Mouse (Mus musculus): ENCODE data around the gene Tbc1d1. TPM values are rescaled to one million over a fixed set of nuclear protein-coding genes. Genes with fewer than 3 reads are reported as not detected.
A peak's percentile ranks its signal among the peaks of the same experiment; 100 is the strongest.

Tbc1d1 gene
- polyA plus RNA-seq, 1 experiment, result 23.8 TPM

- TF ChIP-seq POLR2A (IDR thresholded peaks at IDR 0.05; ENCODE audit: borderline replicate concordance, low read depth, low read length), result no peak
- no peak for TF ChIP-seq CTCF (IDR thresholded peaks at IDR 0.05; ENCODE audit: low read depth, low read length)
- no peak overlapping the region for H3K4me3 ChIP-seq (ENCODE audit: insufficient read depth, low read length)
- H3K4me1 ChIP-seq (ENCODE audit: control insufficient read depth, insufficient read depth, low read length), result peaks cover 6% of the 10 kb centered on the region
- no peak overlapping the region for H3K27ac ChIP-seq (ENCODE audit: insufficient read depth, low read depth, low read length)
These were observed 15.9 kb upstream of the Tbc1d1 start for GRCm38 (mm10) chr5:64140202-64140601.

GRCm38 (mm10) chr5:64144315-64144714, 11.8 kb upstream of the Tbc1d1 start:
- Histone ChIP-seq H3K4me1 (ENCODE audit: control insufficient read depth, insufficient read depth, low read length) (peaks cover 6% of the 10 kb centered on the region), H3K27ac (ENCODE audit: insufficient read depth, low read depth, low read length) (no peak overlapping the region), H3K4me3 (ENCODE audit: insufficient read depth, low read length) (no peak overlapping the region)
- TF ChIP-seq CTCF (IDR thresholded peaks at IDR 0.05; ENCODE audit: low read depth, low read length) (no peak), POLR2A (IDR thresholded peaks at IDR 0.05; ENCODE audit: borderline replicate concordance, low read depth, low read length) (no peak)

- Histone ChIP-seq H3K4me3 (ENCODE audit: insufficient read depth, low read length) (no peak overlapping the region), H3K4me1 (ENCODE audit: control insufficient read depth, insufficient read depth, low read length) (no peaks in the 10 kb centered on the region; the same call in 1 of the 2 replicates), H3K27ac (ENCODE audit: insufficient read depth, low read depth, low read length) (no peak overlapping the region)
- no peak for TF ChIP-seq POLR2A (IDR thresholded peaks at IDR 0.05; ENCODE audit: borderline replicate concordance, low read depth, low read length)
- no peak for TF ChIP-seq CTCF (IDR thresholded peaks at IDR 0.05; ENCODE audit: low read depth, low read length)
These were observed 9.6 kb upstream of the Tbc1d1 start for GRCm38 (mm10) chr5:64146384-64147005.

GRCm38 (mm10) chr5:64149184-64150127, 6.6 kb upstream of the Tbc1d1 start:
- peak overlapping the region; percentile 25 for H3K4me3 ChIP-seq (ENCODE audit: insufficient read depth, low read length)
- no peak for TF ChIP-seq CTCF (IDR thresholded peaks at IDR 0.05; ENCODE audit: low read depth, low read length)
- TF ChIP-seq POLR2A (IDR thresholded peaks at IDR 0.05; ENCODE audit: borderline replicate concordance, low read depth, low read length), result no peak

GRCm38 (mm10) chr5:64153319-64153718, 2.8 kb upstream of the Tbc1d1 start:
- Histone ChIP-seq H3K4me3 (ENCODE audit: insufficient read depth, low read length) (no peak overlapping the region), H3K27ac (ENCODE audit: insufficient read depth, low read depth, low read length) (no peak overlapping the region), H3K4me1 (ENCODE audit: control insufficient read depth, insufficient read depth, low read length) (peaks cover 8% of the 10 kb centered on the region)
- TF ChIP-seq POLR2A (IDR thresholded peaks at IDR 0.05; ENCODE audit: borderline replicate concordance, low read depth, low read length) (no peak), CTCF (IDR thresholded peaks at IDR 0.05; ENCODE audit: low read depth, low read length) (no peak)

More at GRCm38 (mm10) chr5:64149184-64150127, 6.6 kb upstream of the Tbc1d1 start:
- Histone ChIP-seq H3K4me1 (ENCODE audit: control insufficient read depth, insufficient read depth, low read length) (no peaks in the 10 kb centered on the region; the same call in none of the 2 replicates), H3K27ac (ENCODE audit: insufficient read depth, low read depth, low read length) (no peak overlapping the region)

GRCm38 (mm10) chr5:64156579-64156978, 474 bp downstream of the Tbc1d1 start:
- TF ChIP-seq POLR2A (IDR thresholded peaks at IDR 0.05; ENCODE audit: borderline replicate concordance, low read depth, low read length), result no peak
- TF ChIP-seq CTCF (IDR thresholded peaks at IDR 0.05; ENCODE audit: low read depth, low read length), result no peak
- Histone ChIP-seq H3K4me3 (ENCODE audit: insufficient read depth, low read length) (peak overlapping the region; percentile 10), H3K4me1 (ENCODE audit: control insufficient read depth, insufficient read depth, low read length) (peaks cover 13% of the 10 kb centered on the region), H3K27ac (ENCODE audit: insufficient read depth, low read depth, low read length) (no peak overlapping the region)

- no peak overlapping the region for H3K4me3 ChIP-seq (ENCODE audit: insufficient read depth, low read length)
- TF ChIP-seq POLR2A (IDR thresholded peaks at IDR 0.05; ENCODE audit: borderline replicate concordance, low read depth, low read length), result no peak
- TF ChIP-seq CTCF (IDR thresholded peaks at IDR 0.05; ENCODE audit: low read depth, low read length), result no peak
- H3K4me1 ChIP-seq (ENCODE audit: control insufficient read depth, insufficient read depth, low read length), result peaks cover 13% of the 10 kb centered on the region
- H3K27ac ChIP-seq (ENCODE audit: insufficient read depth, low read depth, low read length), result no peak overlapping the region
These were observed 1.8 kb downstream of the Tbc1d1 start for GRCm38 (mm10) chr5:64157926-64158325.

- Histone ChIP-seq H3K4me1 (ENCODE audit: control insufficient read depth, insufficient read depth, low read length) (peaks cover 13% of the 10 kb centered on the region), H3K27ac (ENCODE audit: insufficient read depth, low read depth, low read length) (no peak overlapping the region), H3K4me3 (ENCODE audit: insufficient read depth, low read length) (no peak overlapping the region)
- TF ChIP-seq CTCF (IDR thresholded peaks at IDR 0.05; ENCODE audit: low read depth, low read length) (no peak), POLR2A (IDR thresholded peaks at IDR 0.05; ENCODE audit: borderline replicate concordance, low read depth, low read length) (no peak)
These were observed 2.4 kb downstream of the Tbc1d1 start for GRCm38 (mm10) chr5:64158501-64158900.

- H3K4me3 ChIP-seq (ENCODE audit: insufficient read depth, low read length), result peak overlapping the region; percentile 68
- peaks cover 13% of the 10 kb centered on the region for H3K4me1 ChIP-seq (ENCODE audit: control insufficient read depth, insufficient read depth, low read length)
- TF ChIP-seq POLR2A (IDR thresholded peaks at IDR 0.05; ENCODE audit: borderline replicate concordance, low read depth, low read length) (no peak), CTCF (IDR thresholded peaks at IDR 0.05; ENCODE audit: low read depth, low read length) (no peak)
- no peak overlapping the region for H3K27ac ChIP-seq (ENCODE audit: insufficient read depth, low read depth, low read length)
These were observed 3.1 kb downstream of the Tbc1d1 start for GRCm38 (mm10) chr5:64159065-64159780.
